Mouse (Mus musculus): Measurements from ENCODE around the gene Prr12.

- TF ChIP-seq GATA2 (IDR thresholded peaks at IDR 0.05; ENCODE audit: borderline replicate concordance, low read depth, low read length) (no peak), TAL1 (conservative IDR thresholded peaks at IDR 0.05; ENCODE audit: low read depth, low read length) (no peak)
These were observed 69.6 kb downstream of the Prr12 start for GRCm38 (mm10) chr7:44983085-44983484.
